Mouse (Mus musculus) CH12.LX (cell line): ENCODE results near the gene Mdp1. TPM values are rescaled to one million over a fixed set of nuclear protein-coding genes. Genes with fewer than 3 reads are reported as not detected.

Experiments used
- DNase-seq: peaks from one replicate; pipeline ENCODE4 v3.0.0-alpha.2; 2013; ENCODE audit errors: extremely low read depth
- H3K27ac ChIP-seq: 2 replicates; pipeline ENCODE4 v1.5.1; 2012; ENCODE audit warnings: low read depth, mild to moderate bottlenecking, control low read depth, moderate library complexity; ENCODE audit not compliant: insufficient read depth
- H3K27me3 ChIP-seq: replicated peaks from 2 replicates; pipeline ENCODE3; 2012; ENCODE audit warnings: inconsistent platforms
- H3K36me3 ChIP-seq, 2 experiments: replicated peaks in 1 of 2; 2 replicates each; pipeline versions ENCODE3 to v1.6.1; 2012; ENCODE audit warnings: inconsistent platforms in 1 of 2, low read length in 1 of 2, mild to moderate bottlenecking in 1 of 2, mixed read lengths in 1 of 2, moderate library complexity in 1 of 2; ENCODE audit not compliant: control insufficient read depth in 1 of 2, insufficient read depth in 1 of 2
- H3K4me1 ChIP-seq, 2 experiments: 2 replicates each; pipeline ENCODE4 v1.6.1; 2012; ENCODE audit warnings: inconsistent platforms in 1 of 2, moderate library complexity in 1 of 2; ENCODE audit not compliant: insufficient read depth in 2 of 2, control insufficient read depth in 1 of 2
- H3K4me2 ChIP-seq: 2 replicates; pipeline ENCODE4 v1.6.1; 2012; ENCODE audit warnings: low read depth, mild to moderate bottlenecking, control low read depth; ENCODE audit not compliant: poor library complexity, insufficient read depth, severe bottlenecking
- H3K4me3 ChIP-seq, 3 experiments: fragments of 150-350 bp in 1 of 3; sonication (generic) in 1 of 3; replicated peaks in 1 of 3; 2 replicates each; pipeline versions ENCODE3 to v1.5.1; 2011 to 2012; ENCODE audit warnings: low read depth in 2 of 3, low read length in 2 of 3, mild to moderate bottlenecking in 2 of 3, moderate library complexity in 2 of 3, control low read depth in 1 of 3, improper control_type of control experiment in 1 of 3, inconsistent platforms in 1 of 3, mixed read lengths in 1 of 3; ENCODE audit not compliant: poor library complexity in 1 of 3
- H3K79me2 ChIP-seq: replicated peaks from 2 replicates; pipeline ENCODE4 v1.6.1; 2012; ENCODE audit warnings: mild to moderate bottlenecking, moderate library complexity; ENCODE audit not compliant: control insufficient read depth, poor library complexity, insufficient read depth, severe bottlenecking; ENCODE audit errors: extremely low read depth
- H3K9ac ChIP-seq: 2 replicates; pipeline ENCODE4 v1.6.1; 2012; ENCODE audit warnings: low read depth, mild to moderate bottlenecking, control low read depth, moderate library complexity; ENCODE audit not compliant: insufficient read depth
- H3K9me3 ChIP-seq: replicated peaks from 2 replicates; pipeline ENCODE3; 2012; ENCODE audit warnings: low read length, inconsistent platforms, mixed read lengths
- BHLHE40 ChIP-seq: IDR thresholded peaks from 2 replicates; pipeline ENCODE4 v1.6.1; 2011; ENCODE audit warnings: mild to moderate bottlenecking, low read depth, low read length, improper control_type of control experiment
- CHD1 ChIP-seq: IDR thresholded peaks from 2 replicates; pipeline ENCODE4 v1.6.1; 2012; ENCODE audit warnings: low read depth, low read length, improper control_type of control experiment, inconsistent platforms
- E2F4 ChIP-seq: IDR thresholded peaks from 2 replicates; pipeline ENCODE4 v1.6.1; 2011; ENCODE audit warnings: low read depth, low read length, improper control_type of control experiment; ENCODE audit not compliant: insufficient replicate concordance
- ELF1 ChIP-seq: IDR thresholded peaks from 2 replicates; pipeline ENCODE4 v1.6.1; 2014; ENCODE audit warnings: low read depth, mild to moderate bottlenecking, inconsistent platforms, low read length, improper control_type of control experiment
- EP300 ChIP-seq: IDR thresholded peaks from 2 replicates; pipeline ENCODE4 v1.6.1; 2011; ENCODE audit warnings: low read length, improper control_type of control experiment
- ETS1 ChIP-seq: conservative IDR thresholded peaks from 2 replicates; pipeline ENCODE4 v1.6.1; 2012; ENCODE audit warnings: low read depth, mild to moderate bottlenecking, inconsistent platforms, low read length, improper control_type of control experiment, moderate library complexity
- GABPA ChIP-seq: IDR thresholded peaks from 2 replicates; pipeline ENCODE4 v1.6.1; 2012; ENCODE audit warnings: low read depth, low read length, improper control_type of control experiment, inconsistent platforms; ENCODE audit not compliant: insufficient replicate concordance
- IRF4 ChIP-seq: IDR thresholded peaks from 2 replicates; pipeline ENCODE4 v1.6.1; 2014; ENCODE audit warnings: low read depth, mild to moderate bottlenecking, inconsistent platforms, low read length, improper control_type of control experiment
- MAZ ChIP-seq: IDR thresholded peaks from 2 replicates; pipeline ENCODE4 v1.6.1; 2012; ENCODE audit warnings: low read depth, mild to moderate bottlenecking, inconsistent platforms, low read length, improper control_type of control experiment, moderate library complexity
- MEF2A ChIP-seq: IDR thresholded peaks from 2 replicates; pipeline ENCODE4 v1.6.1; 2014; ENCODE audit warnings: low read depth, mild to moderate bottlenecking, inconsistent platforms, low read length, improper control_type of control experiment, borderline replicate concordance
- MXI1 ChIP-seq: IDR thresholded peaks from 2 replicates; pipeline ENCODE4 v1.6.1; 2011; ENCODE audit warnings: mild to moderate bottlenecking, low read depth, low read length, improper control_type of control experiment
- NELFE ChIP-seq: IDR thresholded peaks from 2 replicates; pipeline ENCODE4 v1.6.1; 2011; ENCODE audit warnings: low read depth, low read length, improper control_type of control experiment
- PAX5 ChIP-seq: IDR thresholded peaks from 2 replicates; pipeline ENCODE4 v1.6.1; 2012; ENCODE audit warnings: low read length, inconsistent platforms, mixed read lengths
- POLR2A ChIP-seq: IDR thresholded peaks from 2 replicates; pipeline ENCODE4 v1.6.1; 2011; ENCODE audit warnings: low read depth, mild to moderate bottlenecking, improper control_type of control experiment, low read length
- RAD21 ChIP-seq: IDR thresholded peaks from 2 replicates; pipeline ENCODE4 v1.6.1; 2011; ENCODE audit warnings: low read depth, mild to moderate bottlenecking, low read length, improper control_type of control experiment, moderate library complexity
- RCOR1 ChIP-seq: conservative IDR thresholded peaks from 2 replicates; pipeline ENCODE4 v1.6.1; 2012; ENCODE audit warnings: low read depth, mild to moderate bottlenecking, inconsistent platforms, low read length, improper control_type of control experiment
- SIN3A ChIP-seq: IDR thresholded peaks from 2 replicates; pipeline ENCODE4 v1.6.1; 2012; ENCODE audit warnings: low read length, improper control_type of control experiment, inconsistent platforms
- TCF12 ChIP-seq: IDR thresholded peaks from 2 replicates; pipeline ENCODE4 v1.6.1; 2014; ENCODE audit warnings: low read depth, mild to moderate bottlenecking, inconsistent platforms, low read length, improper control_type of control experiment
- ZC3H11A ChIP-seq: IDR thresholded peaks from 2 replicates; pipeline ENCODE4 v1.6.1; 2012; ENCODE audit warnings: low read depth, mild to moderate bottlenecking, inconsistent platforms, low read length, improper control_type of control experiment
- ZMIZ1 ChIP-seq: IDR thresholded peaks from 2 replicates; pipeline ENCODE4 v1.6.1; 2012; ENCODE audit warnings: low read depth, mild to moderate bottlenecking, inconsistent platforms, low read length, improper control_type of control experiment
- ZNF384 ChIP-seq: IDR thresholded peaks from 2 replicates; pipeline ENCODE4 v1.6.1; 2012; ENCODE audit warnings: low read depth, low read length, improper control_type of control experiment, inconsistent platforms
- dilution Hi-C: fragments of 300-500 bp; cut with MboI; formaldehyde crosslinking; loops from 2 replicates; pipeline ENCODE4 v1.14.3; 2020; ENCODE audit warnings: low sequenced_read_pairs; ENCODE audit not compliant: extremely low pct_unique_long_range_greater_than_20kb, extremely low pct_ligation_motif_present
- in situ Hi-C: fragments of 300-500 bp; cut with MboI; formaldehyde crosslinking; loops from 3 replicates; pipeline ENCODE4 v1.14.3; 2019; ENCODE audit warnings: low sequenced_read_pairs, low pct_ligation_motif_present, low pct_unique_long_range_greater_than_20kb, mixed read lengths
- polyA plus RNA-seq: library from polyadenylated mRNA; unstranded; fragments of >175 nt; gene quantifications from 2 replicates; pipeline ENCODE4 v1.2.1, GENCODE M21; 2012; ENCODE audit warnings: low read depth; ENCODE audit not compliant: insufficient read length
- total RNA-seq, 2 experiments: library from RNA; depleted of rRNA; stranded (reverse); fragments of 300-350 nt in 1 of 2; fragments of >200 nt in 1 of 2; gene quantifications; 2 replicates each; pipeline ENCODE4 v1.2.3; 2012 to 2014

Gene Mdp1
- total and polyA plus RNA-seq, 3 experiments = 23.4 to 30.9 (median 25.6) TPM

DNA sequence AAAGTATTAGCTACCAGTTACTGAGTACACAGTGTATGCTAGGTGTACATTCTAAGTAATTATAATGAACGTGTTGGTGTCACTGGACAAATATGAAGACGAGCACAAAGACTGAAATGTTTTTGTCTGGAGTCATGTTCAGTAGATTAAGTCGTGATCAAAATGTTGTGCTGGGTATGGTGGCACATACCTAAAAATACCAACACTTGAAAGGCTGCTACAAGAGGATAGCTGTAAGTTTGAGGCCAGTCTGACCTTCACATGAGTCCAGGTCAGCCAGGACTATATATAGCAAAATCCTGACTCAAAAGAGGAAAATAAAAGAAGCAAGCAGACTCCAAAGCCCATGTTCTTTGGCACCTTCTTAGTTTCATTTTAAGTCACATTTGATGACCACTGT is 3.4 kb downstream of the Mdp1 start:
- Histone ChIP-seq H3K27me3 (no peaks in the 10 kb centered on the region), H3K4me2 (no peak overlapping the region), H3K79me2 (no peaks in the 10 kb centered on the region; the same call in none of the 2 replicates), H3K4me3 (no peak overlapping the region), H3K36me3 (peaks cover 7 to 32% of the 10 kb centered on the region in 2 experiments), H3K4me1 (peaks cover 0 to 16% of the 10 kb centered on the region in 2 experiments; a peak in 2 of 4 replicates), H3K27ac (no peak overlapping the region), H3K9me3 (no peaks in the 10 kb centered on the region), H3K9ac (no peak overlapping the region)
- no peak for DNase-seq
- in situ Hi-C loops (no loop called here), dilution Hi-C loops (no loop called here)
- no peak for TF ChIP-seq ELF1
- TF ChIP-seq EP300 = no peak
- peak; percentile 24; the same call in 1 of the 2 replicates for TF ChIP-seq IRF4
- peak; percentile 51; the same call in 1 of the 2 replicates for TF ChIP-seq MEF2A

DNA sequence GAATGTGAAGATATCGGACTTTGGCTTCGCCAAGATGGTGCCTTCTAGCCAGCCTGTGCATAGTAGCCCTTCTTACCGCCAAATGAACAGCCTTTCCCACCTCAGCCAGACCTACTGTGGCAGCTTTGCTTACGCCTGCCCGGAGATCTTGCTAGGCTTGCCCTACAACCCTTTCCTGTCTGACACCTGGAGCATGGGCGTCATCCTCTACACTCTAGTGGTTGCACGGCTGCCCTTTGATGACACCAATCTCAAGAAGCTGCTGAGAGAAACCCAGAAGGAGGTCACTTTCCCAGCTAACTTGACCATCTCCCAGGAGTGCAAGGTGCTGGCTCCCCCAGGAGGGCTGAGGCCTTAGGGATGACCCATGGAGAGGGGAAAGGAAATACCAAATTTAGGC is 8.8 kb downstream of the Mdp1 start:
- H3K27ac ChIP-seq = no peak overlapping the region
- dilution Hi-C loops = no loop called here
- H3K9me3 ChIP-seq = no peaks in the 10 kb centered on the region
- H3K9ac ChIP-seq = no peak overlapping the region
- in situ Hi-C loops = no loop called here
- no peak for DNase-seq
- no peaks in the 10 kb centered on the region for H3K27me3 ChIP-seq
- no peak overlapping the region for H3K4me3 ChIP-seq
- H3K79me2 ChIP-seq = no peaks in the 10 kb centered on the region
- H3K4me1 ChIP-seq = no peaks in the 10 kb centered on the region
- TF ChIP-seq MXI1 = no peak
- TF ChIP-seq NELFE = no peak
- TF ChIP-seq POLR2A = no peak
- TF ChIP-seq ZC3H11A = no peak
- TF ChIP-seq RAD21 = no peak
- TF ChIP-seq PAX5 = no peak
- no peak for TF ChIP-seq ZMIZ1
- TF ChIP-seq RCOR1 = no peak
- no peak for TF ChIP-seq MEF2A
- no peak for TF ChIP-seq BHLHE40
- no peak for TF ChIP-seq MAZ
- TF ChIP-seq E2F4 = no peak
- TF ChIP-seq SIN3A = no peak
- TF ChIP-seq CHD1 = no peak
- no peak for TF ChIP-seq ETS1
- no peak for TF ChIP-seq GABPA
- TF ChIP-seq TCF12 = no peak
- TF ChIP-seq ZNF384 = no peak
- TF ChIP-seq ELF1 = no peak
- peaks cover 0 to 13% of the 10 kb centered on the region in 2 experiments for H3K36me3 ChIP-seq
- no peak overlapping the region for H3K4me2 ChIP-seq
